Mouse (Mus musculus) liver, embryonic 12.5 days (tissue): Measurements from ENCODE around the gene Ccdc153. TPM values are rescaled to one million over a fixed set of nuclear protein-coding genes. Genes with fewer than 3 reads are reported as not detected.

ENCODE experiments used
- ATAC-seq: fragments of 200-750 bp; cut with Nextera tagmentation; 2 replicates; pipeline ENCODE4 v1.8.0; 2017; ENCODE audit warnings: moderate number of reproducible peaks, mild to moderate bottlenecking, moderate library complexity
- H3K27ac ChIP-seq: fragments of 300-500 bp; sonication (generic); 2 replicates; pipeline ENCODE4 v1.5.1; 2016; ENCODE audit warnings: mild to moderate bottlenecking
- H3K27me3 ChIP-seq: fragments of 300-500 bp; sonication (generic); replicated peaks from 2 replicates; pipeline ENCODE4 v1.6.1; 2016; ENCODE audit warnings: mild to moderate bottlenecking, moderate library complexity
- H3K36me3 ChIP-seq: fragments of 300-500 bp; sonication (generic); 2 replicates; pipeline ENCODE4 v1.6.1; 2016; ENCODE audit warnings: mild to moderate bottlenecking, moderate library complexity
- H3K4me1 ChIP-seq: fragments of 300-500 bp; sonication (generic); 2 replicates; pipeline ENCODE4 v1.6.1; 2016
- H3K4me2 ChIP-seq: fragments of 300-500 bp; sonication (generic); 2 replicates; pipeline ENCODE4 v1.6.1; 2016; ENCODE audit warnings: mild to moderate bottlenecking, moderate library complexity
- H3K4me3 ChIP-seq: fragments of 300-500 bp; sonication (generic); 2 replicates; pipeline ENCODE4 v1.5.1; 2016; ENCODE audit warnings: mild to moderate bottlenecking, moderate library complexity
- H3K9ac ChIP-seq: fragments of 300-500 bp; sonication (generic); 2 replicates; pipeline ENCODE4 v1.6.1; 2016; ENCODE audit warnings: mild to moderate bottlenecking, moderate library complexity
- H3K9me3 ChIP-seq: fragments of 300-500 bp; sonication (generic); replicated peaks from 2 replicates; pipeline ENCODE4 v1.6.1; 2016; ENCODE audit warnings: mild to moderate bottlenecking, moderate library complexity
- WGBS: fragments of 180-500 bp; shearing (Covaris S2); methylation state at CpG from one replicate; pipeline ENCODE4 v1.1.7; 2016; ENCODE audit not compliant: insufficient replicate concordance; 5-methylcytosine and 5-hydroxymethylcytosine counted together
- polyA plus RNA-seq: library from polyadenylated mRNA; unstranded; fragments of >200 nt; fragmentation: Nextera tagmentation; extraction: Ambion mirVana; gene quantifications from 2 replicates; pipeline ENCODE4 v1.2.1, GENCODE M21; 2016

Ccdc153 gene
- polyA plus RNA-seq = not detected in 2 replicates

DNA sequence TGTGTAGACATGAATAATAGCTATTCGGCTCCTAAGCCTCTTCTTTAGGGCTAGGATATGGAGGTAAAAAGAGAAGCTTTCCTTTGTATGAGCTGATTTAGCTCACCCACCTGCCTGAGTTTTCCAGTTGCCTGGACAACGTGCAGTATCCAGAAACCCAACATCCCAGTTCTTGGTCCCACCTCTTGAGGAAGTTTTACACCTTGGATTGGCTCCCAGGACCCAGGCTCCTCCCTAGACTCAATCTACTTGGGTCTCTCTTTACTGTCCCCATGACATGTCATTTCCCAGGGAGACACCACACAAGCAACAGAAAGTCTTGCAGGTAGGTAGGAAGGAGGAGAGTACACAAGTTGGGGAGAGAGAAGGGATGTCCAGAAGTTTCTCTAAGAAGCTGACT, at the start of gene Ccdc153:
TSS of gene Ccdc153 (plus strand) at position 278 of the 400 bp plus-strand sequence.
- Histone ChIP-seq H3K4me3 (no peak within 1 kb of the TSS), H3K4me2 (no peak within 1 kb of the TSS), H3K4me1 (0 out of 2 replicates have a peak, but pooled peaks cover 3% of the 10 kb centered on the region), H3K9me3 (no peaks in the 10 kb centered on the region), H3K27me3 (peaks cover 13% of the 10 kb centered on the region), H3K9ac (no peak within 1 kb of the TSS), H3K36me3 (no peaks in the 10 kb centered on the region), H3K27ac (no peak within 1 kb of the TSS)
- no peak for ATAC-seq
- 52% methylated on average over 2 of the region's 2 CpGs for WGBS

GRCm38 (mm10) chr9:44191166-44191565, 49.3 kb upstream of the Ccdc153 start:
- Histone ChIP-seq H3K9ac (no peak overlapping the region), H3K27me3 (no peaks in the 10 kb centered on the region), H3K4me2 (no peak overlapping the region), H3K9me3 (no peaks in the 10 kb centered on the region), H3K4me1 (peaks cover 28% of the 10 kb centered on the region), H3K36me3 (peaks cover 9% of the 10 kb centered on the region; the same call in 1 of the 2 replicates), H3K27ac (no peak overlapping the region), H3K4me3 (no peak overlapping the region)
- WGBS = 72% methylated on average over 3 of the region's 3 CpGs
- no peak for ATAC-seq

DNA sequence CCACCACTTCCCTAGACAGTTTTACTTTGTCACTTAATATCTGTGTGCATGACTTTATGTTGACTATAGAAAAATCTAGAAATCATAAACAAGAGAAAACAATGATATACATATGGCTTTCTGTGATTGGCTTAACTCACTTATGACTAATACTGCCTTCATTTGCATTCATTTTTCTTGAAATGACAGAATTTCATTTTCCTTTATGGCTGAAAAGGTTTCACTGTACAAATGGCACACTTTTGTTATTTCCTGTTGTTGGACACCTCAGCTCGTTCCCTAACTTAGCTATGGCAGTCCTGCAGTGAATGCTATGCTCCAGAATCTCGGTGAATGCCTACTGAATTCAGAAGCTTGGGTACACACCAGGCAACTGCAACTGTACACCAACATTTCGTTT, 48.2 kb upstream of the Ccdc153 start:
- Histone ChIP-seq H3K27me3 (no peaks in the 10 kb centered on the region), H3K27ac (no peak overlapping the region), H3K9ac (no peak overlapping the region), H3K36me3 (peaks cover 10% of the 10 kb centered on the region), H3K9me3 (no peaks in the 10 kb centered on the region), H3K4me3 (no peak overlapping the region), H3K4me1 (peaks cover 25% of the 10 kb centered on the region), H3K4me2 (no peak overlapping the region)
- 60% methylated on average over 3 of the region's 3 CpGs for WGBS
- no peak for ATAC-seq

DNA sequence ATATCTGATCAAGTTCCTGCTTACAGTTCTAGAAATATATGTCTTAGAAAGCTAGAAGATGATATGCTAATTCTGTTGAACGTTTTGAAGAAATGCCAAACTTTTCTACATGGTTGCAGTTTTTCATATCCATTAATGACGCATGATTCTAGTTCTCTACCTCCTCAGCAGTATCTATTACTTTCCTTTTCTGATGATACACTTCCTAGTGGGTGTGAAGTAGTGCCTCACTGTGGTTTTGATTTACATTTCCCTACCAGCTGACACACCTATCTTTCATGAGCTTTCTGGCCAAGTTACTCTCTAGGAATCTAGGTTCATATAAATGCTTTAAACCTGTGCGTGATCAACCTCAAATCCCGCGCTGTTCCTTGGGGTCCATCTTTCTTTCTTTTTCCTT, 47.7 kb upstream of the Ccdc153 start:
- 86% methylated on average over 5 of the region's 5 CpGs for WGBS

GRCm38 (mm10) chr9:44194000-44194399, 46.5 kb upstream of the Ccdc153 start:
- H3K9me3 ChIP-seq = no peaks in the 10 kb centered on the region
- H3K27me3 ChIP-seq = no peaks in the 10 kb centered on the region
- no peak overlapping the region for H3K4me2 ChIP-seq
- no peak for ATAC-seq
- peaks cover 25% of the 10 kb centered on the region for H3K36me3 ChIP-seq
- H3K4me1 ChIP-seq = peaks cover 16% of the 10 kb centered on the region
- 13% methylated on average over 1 of the region's 1 CpGs for WGBS
- H3K27ac ChIP-seq = no peak overlapping the region
- H3K9ac ChIP-seq = no peak overlapping the region
- no peak overlapping the region for H3K4me3 ChIP-seq

More for the DNA sequence above, 47.7 kb upstream of the Ccdc153 start:
- H3K9ac ChIP-seq = no peak overlapping the region
- no peak overlapping the region for H3K4me3 ChIP-seq
- H3K27ac ChIP-seq = no peak overlapping the region
- no peaks in the 10 kb centered on the region for H3K9me3 ChIP-seq
- no peaks in the 10 kb centered on the region for H3K27me3 ChIP-seq
- ATAC-seq = no peak
- peaks cover 15% of the 10 kb centered on the region for H3K36me3 ChIP-seq
- H3K4me1 ChIP-seq = peaks cover 20% of the 10 kb centered on the region
- H3K4me2 ChIP-seq = no peak overlapping the region

DNA sequence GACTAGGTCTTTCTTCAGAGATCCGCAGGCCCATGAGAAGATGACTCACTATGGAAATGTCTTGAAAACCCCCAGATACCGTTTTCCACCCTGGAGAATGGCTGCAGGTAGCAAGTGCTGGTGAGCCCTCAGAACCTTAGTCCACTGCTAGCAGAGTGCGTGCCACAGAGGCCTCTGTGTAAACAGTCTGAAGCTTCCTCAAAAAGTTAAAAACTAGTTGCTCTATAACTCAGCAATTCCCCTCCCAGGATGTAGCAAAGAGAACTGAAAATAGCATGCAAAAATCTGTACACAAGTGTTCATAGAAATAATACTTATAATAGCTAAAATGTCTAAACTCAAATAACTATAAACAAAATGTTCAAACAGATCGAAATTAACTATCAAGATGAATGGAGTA, 44.1 kb upstream of the Ccdc153 start:
- WGBS = 77% methylated on average over 4 of the region's 4 CpGs
- no peak for ATAC-seq

GRCm38 (mm10) chr9:44199166-44199565, 41.3 kb upstream of the Ccdc153 start:
- Histone ChIP-seq H3K4me2 (no peak overlapping the region), H3K4me3 (no peak overlapping the region), H3K9ac (no peak overlapping the region), H3K9me3 (no peaks in the 10 kb centered on the region), H3K27ac (no peak overlapping the region), H3K36me3 (peaks cover 47% of the 10 kb centered on the region), H3K27me3 (no peaks in the 10 kb centered on the region), H3K4me1 (peaks cover 12% of the 10 kb centered on the region)
- WGBS = 85% methylated on average over 3 of the region's 3 CpGs
- no peak for ATAC-seq

More for the DNA sequence above, 44.1 kb upstream of the Ccdc153 start:
- no peak overlapping the region for H3K4me2 ChIP-seq
- H3K9ac ChIP-seq = no peak overlapping the region
- H3K36me3 ChIP-seq = peaks cover 46% of the 10 kb centered on the region
- H3K4me1 ChIP-seq = peaks cover 19% of the 10 kb centered on the region
- H3K9me3 ChIP-seq = no peaks in the 10 kb centered on the region
- H3K27ac ChIP-seq = no peak overlapping the region
- no peak overlapping the region for H3K4me3 ChIP-seq
- no peaks in the 10 kb centered on the region for H3K27me3 ChIP-seq

GRCm38 (mm10) chr9:44199580-44199979, 40.9 kb upstream of the Ccdc153 start:
- no peak for ATAC-seq
- no peak overlapping the region for H3K9ac ChIP-seq
- no peak overlapping the region for H3K4me2 ChIP-seq
- H3K36me3 ChIP-seq = peaks cover 47% of the 10 kb centered on the region
- no peaks in the 10 kb centered on the region for H3K27me3 ChIP-seq
- H3K27ac ChIP-seq = no peak overlapping the region
- no peaks in the 10 kb centered on the region for H3K9me3 ChIP-seq
- peaks cover 8% of the 10 kb centered on the region for H3K4me1 ChIP-seq
- H3K4me3 ChIP-seq = no peak overlapping the region

DNA sequence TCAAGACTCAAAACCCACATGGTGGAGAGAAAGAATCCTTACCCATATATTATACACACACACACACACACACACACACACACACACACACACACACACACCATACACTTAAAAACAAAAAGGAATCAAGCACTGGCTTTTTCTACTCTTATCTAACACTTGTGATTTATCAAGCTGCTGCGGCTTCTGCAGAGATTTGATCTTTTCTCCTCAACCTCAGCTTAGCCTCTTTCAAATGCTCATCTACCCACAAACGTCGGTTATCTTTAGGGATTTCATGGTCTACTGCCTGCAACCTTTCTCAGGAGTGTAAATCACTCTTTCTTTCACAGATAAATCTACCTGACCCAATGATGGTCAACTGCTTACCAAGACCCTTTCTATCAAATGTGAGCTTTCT, 40.0 kb upstream of the Ccdc153 start:
- Histone ChIP-seq H3K9me3 (no peaks in the 10 kb centered on the region), H3K4me1 (peaks cover 6% of the 10 kb centered on the region; the same call in 1 of the 2 replicates), H3K27me3 (no peaks in the 10 kb centered on the region), H3K4me2 (no peak overlapping the region), H3K4me3 (no peak overlapping the region), H3K9ac (no peak overlapping the region), H3K27ac (no peak overlapping the region), H3K36me3 (peaks cover 42% of the 10 kb centered on the region)
- no peak for ATAC-seq
- 55% methylated on average over 3 of the region's 3 CpGs for WGBS

GRCm38 (mm10) chr9:44207840-44208239, 32.6 kb upstream of the Ccdc153 start:
- Histone ChIP-seq H3K27ac (no peak overlapping the region), H3K9me3 (no peaks in the 10 kb centered on the region), H3K9ac (no peak overlapping the region), H3K4me2 (no peak overlapping the region), H3K27me3 (no peaks in the 10 kb centered on the region), H3K4me1 (peaks cover 5% of the 10 kb centered on the region; the same call in 1 of the 2 replicates), H3K36me3 (peaks cover 16% of the 10 kb centered on the region; the same call in 1 of the 2 replicates), H3K4me3 (no peak overlapping the region)
- ATAC-seq = no peak
- 82% methylated on average over 2 of the region's 2 CpGs for WGBS

DNA sequence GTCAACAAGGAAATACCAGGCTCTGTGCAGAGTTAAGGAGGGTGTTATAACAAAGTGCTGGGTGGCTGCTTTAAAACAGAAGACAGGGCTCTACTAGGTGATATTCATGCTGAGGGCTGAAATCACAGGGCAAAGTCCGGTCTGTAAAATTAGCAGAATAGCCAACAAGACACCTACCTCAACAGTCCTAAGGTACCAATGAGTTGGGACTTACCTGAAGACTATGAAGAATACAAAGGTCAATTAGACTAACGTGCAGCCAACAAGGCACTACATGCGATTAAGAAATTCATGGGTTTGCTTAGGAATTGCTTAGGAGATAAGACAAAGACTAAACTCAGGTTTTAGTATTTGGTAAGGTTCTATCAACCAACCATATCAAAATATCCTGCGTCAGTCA, 31.1 kb upstream of the Ccdc153 start:
- WGBS = 86% methylated on average over 4 of the region's 4 CpGs
- ATAC-seq = no peak

DNA sequence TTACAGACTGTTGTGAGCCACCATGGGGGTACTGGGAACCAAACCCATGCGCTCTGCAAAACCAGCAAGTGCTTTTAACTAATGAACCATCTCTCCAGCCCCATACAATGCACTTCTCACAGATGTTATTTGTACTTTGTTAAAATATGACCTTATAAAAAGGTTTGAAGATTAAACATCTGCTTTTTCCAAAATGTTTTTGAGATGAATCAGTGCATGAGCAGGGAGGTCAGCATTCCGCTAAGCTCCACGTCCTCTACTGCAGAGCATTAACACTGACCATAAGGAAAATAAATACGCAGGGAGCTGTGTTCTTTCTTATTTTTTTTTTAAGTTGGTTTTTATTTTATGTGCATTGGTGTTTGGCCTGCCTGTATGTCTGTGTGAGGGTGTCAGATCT, 28.1 kb upstream of the Ccdc153 start:
- Histone ChIP-seq H3K4me2 (no peak overlapping the region), H3K4me3 (no peak overlapping the region), H3K36me3 (peaks cover 18% of the 10 kb centered on the region; the same call in 1 of the 2 replicates), H3K9me3 (no peaks in the 10 kb centered on the region), H3K27ac (no peak overlapping the region), H3K4me1 (peaks cover 5% of the 10 kb centered on the region; the same call in 1 of the 2 replicates), H3K9ac (no peak overlapping the region), H3K27me3 (no peaks in the 10 kb centered on the region)
- ATAC-seq = no peak
- 93% methylated on average over 4 of the region's 4 CpGs for WGBS

More for the DNA sequence above, 31.1 kb upstream of the Ccdc153 start:
- Histone ChIP-seq H3K27me3 (no peaks in the 10 kb centered on the region), H3K36me3 (peaks cover 18% of the 10 kb centered on the region; the same call in 1 of the 2 replicates), H3K4me2 (no peak overlapping the region), H3K27ac (no peak overlapping the region), H3K9ac (no peak overlapping the region), H3K9me3 (no peaks in the 10 kb centered on the region), H3K4me1 (peaks cover 5% of the 10 kb centered on the region; the same call in 1 of the 2 replicates), H3K4me3 (no peak overlapping the region)

GRCm38 (mm10) chr9:44213538-44213937, 26.9 kb upstream of the Ccdc153 start:
- Histone ChIP-seq H3K27ac (no peak overlapping the region), H3K9me3 (no peaks in the 10 kb centered on the region), H3K36me3 (peaks cover 18% of the 10 kb centered on the region; the same call in 1 of the 2 replicates), H3K9ac (no peak overlapping the region), H3K4me1 (peaks cover 5% of the 10 kb centered on the region; the same call in 1 of the 2 replicates), H3K4me2 (no peak overlapping the region), H3K27me3 (no peaks in the 10 kb centered on the region), H3K4me3 (no peak overlapping the region)
- no peak for ATAC-seq
- WGBS = 86% methylated on average over 14 of the region's 14 CpGs
